Mouse (Mus musculus): ENCODE measurements around the gene Rem2. TPM values are rescaled to one million over a fixed set of nuclear protein-coding genes. Genes with fewer than 3 reads are reported as not detected.

Rem2 gene
- polyA plus RNA-seq, 3 experiments from 2014 or later: 0.50 to 0.58 (median 0.57) TPM

GRCm38 (mm10) chr14:54443712-54444618, 31.9 kb upstream of the Rem2 start:
- ATAC-seq: no peak

DNA sequence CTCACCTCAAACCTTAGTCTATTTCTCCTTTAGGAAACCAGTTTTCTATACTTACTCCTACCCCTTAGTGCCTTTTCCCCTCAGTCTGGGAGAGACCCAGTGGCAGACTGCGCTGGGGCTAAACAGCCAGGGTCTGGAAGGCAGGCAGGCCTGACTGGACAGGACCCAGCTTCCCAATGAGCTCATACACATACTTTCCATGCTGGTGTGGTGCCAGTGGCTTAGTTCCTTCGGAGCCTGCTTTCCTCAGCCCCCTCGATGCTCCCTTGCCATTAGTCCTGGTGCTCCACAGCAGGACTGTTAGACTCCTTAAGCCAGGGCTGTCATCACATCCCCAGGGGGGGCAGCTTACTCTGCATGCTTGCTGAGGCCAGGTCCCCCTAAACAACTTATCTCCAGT, 30.4 kb upstream of the Rem2 start:
- no peak for ATAC-seq

DNA sequence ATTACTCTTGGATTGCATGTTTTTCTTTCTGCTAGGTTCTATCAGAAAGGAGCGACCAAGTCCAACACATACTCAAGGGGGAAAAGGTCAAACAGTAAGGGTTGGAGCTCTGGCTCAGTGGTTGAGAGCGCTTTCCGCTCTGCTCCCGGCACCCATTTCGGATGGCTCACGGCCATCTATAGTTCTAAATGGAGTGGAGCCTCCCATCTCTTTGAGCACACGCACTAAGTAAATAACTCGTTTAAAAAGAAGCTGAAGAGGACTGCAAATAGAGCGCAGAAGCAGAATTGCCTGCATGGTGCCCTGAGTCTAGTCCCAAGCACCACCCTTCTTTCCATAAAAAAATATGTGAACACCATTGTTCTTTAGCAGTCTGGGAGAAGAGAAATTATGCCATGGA, 22.3 kb upstream of the Rem2 start:
- ATAC-seq: no peak

DNA sequence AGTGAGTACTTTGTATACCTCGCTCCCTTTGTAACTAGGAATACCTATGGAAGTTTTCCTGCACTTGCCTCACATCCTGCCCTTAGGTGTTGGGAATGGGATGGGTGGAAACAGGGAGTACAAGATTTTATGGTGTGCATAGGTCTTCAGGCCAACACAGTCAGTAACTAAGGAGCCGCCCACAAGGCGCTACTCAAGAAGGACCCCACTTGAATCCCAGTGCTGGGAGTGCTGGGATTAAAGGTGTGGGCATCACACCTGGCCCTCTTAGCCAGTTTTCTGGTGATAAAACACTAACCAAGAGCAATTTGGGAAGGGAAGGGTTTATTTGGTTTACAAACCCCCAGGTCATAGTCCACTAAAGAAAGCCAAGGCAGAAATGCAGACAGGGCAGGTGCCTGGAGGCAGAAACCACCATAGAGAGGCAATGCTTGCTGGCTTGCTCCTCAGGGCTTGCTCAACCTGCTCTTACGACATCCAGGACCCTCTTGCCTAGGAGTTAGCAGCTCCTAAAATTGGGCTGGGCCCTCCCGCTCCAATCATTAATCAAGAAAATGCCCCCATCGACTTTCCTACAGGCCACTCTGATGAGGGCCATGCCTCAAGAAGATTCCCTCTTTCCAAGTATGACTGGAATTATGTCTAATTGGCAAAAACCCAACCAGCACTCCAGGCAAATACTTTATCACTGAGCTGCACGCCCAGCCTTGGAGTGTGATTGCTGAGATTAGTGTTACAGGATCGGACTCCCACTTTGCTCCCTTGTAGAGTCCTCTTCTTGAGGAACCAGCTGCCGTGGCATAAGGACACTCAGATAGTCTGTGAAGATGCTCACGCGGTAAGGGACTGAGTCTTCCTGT, 21.0 kb upstream of the Rem2 start:
- no peak for ATAC-seq

GRCm38 (mm10) chr14:54457907-54458569, 17.9 kb upstream of the Rem2 start:
- ATAC-seq: no peak

- no peak for ATAC-seq
Observed at GRCm38 (mm10) chr14:54462146-54462545, 13.8 kb upstream of the Rem2 start.

GRCm38 (mm10) chr14:54463108-54463958, 12.6 kb upstream of the Rem2 start:
- ATAC-seq: peak; percentile 56

GRCm38 (mm10) chr14:54463959-54464292, 12.0 kb upstream of the Rem2 start, which contains the start of gene Lrp10:
Lrp10 (plus strand) TSS chr14:54464137.
- ATAC-seq: peak; percentile 73

- ATAC-seq: peak; percentile 60
Observed at GRCm38 (mm10) chr14:54464293-54465005, 11.5 kb upstream of the Rem2 start.

DNA sequence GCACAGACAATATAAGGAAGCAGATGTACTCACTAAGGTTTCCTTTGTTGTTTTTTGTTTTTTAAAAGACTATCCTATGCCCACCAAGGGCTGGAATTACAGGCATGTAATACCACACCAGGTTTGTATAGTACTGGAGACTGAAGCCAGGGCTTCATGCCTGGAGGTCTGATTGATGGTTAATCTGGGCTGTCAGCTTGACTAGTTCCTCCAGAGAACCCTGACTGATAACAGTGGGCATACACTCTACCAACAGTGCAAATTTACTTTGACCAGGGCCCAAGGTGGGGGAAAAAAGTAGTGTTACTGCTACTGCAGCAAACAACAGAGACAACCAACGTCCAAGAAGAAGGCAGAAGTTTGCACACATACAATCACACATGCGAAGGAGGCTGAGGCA, 4.4 kb upstream of the Rem2 start:
- ATAC-seq: no peak

- ATAC-seq: no peak
Observed at GRCm38 (mm10) chr14:54472671-54473070, 3.2 kb upstream of the Rem2 start.

GRCm38 (mm10) chr14:54474744-54475143, 1.2 kb upstream of the Rem2 start:
- no peak for ATAC-seq

- ATAC-seq: no peak
Observed at GRCm38 (mm10) chr14:54477172-54477909, 1.4 kb downstream of the Rem2 start.

DNA sequence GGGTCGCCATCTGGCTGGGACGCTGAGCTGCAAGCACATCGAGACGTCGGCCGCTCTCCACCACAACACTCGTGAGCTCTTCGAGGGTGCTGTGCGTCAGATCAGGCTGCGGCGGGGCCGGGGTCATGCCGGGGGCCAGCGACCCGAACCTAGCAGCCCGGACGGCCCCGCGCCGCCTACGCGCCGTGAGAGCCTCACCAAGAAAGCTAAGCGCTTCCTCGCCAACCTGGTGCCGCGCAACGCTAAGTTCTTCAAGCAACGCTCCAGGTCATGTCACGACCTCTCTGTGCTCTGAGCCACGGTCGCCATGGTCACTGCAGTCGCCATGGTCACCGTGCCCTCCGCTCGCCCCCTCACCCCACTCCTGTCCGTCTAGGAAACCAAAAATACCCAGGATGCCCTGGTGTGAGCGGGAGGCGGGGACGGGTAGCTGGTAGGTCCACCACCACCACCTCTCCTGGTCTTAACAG, 3.6 kb downstream of the Rem2 start:
- peak; percentile 54 for ATAC-seq

DNA sequence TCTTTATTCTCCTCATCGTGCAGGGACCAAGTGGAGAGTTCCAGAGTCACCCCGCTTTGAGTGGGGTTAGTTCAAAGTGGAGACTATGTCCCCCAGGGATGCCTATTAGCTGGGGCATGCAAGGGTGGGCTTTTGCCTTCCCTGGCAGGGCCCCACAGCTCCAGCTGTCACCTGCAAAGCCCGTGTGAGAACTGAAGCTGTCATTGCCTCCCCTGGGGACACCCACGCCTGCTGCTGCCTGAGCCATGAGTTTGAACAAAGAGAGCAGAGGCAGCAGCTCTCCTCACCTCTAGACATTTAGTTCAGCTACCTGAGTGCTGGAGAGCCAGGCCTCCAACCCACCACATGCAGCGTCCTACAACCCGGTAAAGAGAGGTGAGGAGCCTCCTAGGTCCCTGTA, 4.8 kb downstream of the Rem2 start:
- peak; percentile 3 for ATAC-seq

GRCm38 (mm10) chr14:54481402-54481801, 5.5 kb downstream of the Rem2 start:
- peak; percentile 84 for ATAC-seq

- ATAC-seq: no peak
Observed at GRCm38 (mm10) chr14:54482498-54482897, 6.6 kb downstream of the Rem2 start.

DNA sequence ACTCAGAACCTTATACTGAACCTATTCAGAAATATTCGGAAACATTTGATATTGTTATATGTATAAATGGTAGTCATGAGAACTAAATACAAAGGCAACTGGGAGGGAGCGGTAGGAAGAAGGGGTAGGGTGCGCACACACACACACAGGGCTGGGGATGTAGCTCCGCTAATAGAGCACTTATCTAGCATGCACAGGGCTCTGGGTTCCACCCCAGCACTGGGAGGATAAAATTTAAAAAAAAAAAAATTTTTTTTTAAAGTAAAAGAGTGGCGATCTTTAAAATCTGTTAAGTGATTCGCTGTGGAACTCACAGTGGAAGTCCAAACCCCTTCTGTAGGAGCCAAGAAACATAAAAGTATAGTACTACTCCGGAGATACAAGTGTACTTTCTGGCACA, 10.0 kb downstream of the Rem2 start:
- no peak for ATAC-seq

DNA sequence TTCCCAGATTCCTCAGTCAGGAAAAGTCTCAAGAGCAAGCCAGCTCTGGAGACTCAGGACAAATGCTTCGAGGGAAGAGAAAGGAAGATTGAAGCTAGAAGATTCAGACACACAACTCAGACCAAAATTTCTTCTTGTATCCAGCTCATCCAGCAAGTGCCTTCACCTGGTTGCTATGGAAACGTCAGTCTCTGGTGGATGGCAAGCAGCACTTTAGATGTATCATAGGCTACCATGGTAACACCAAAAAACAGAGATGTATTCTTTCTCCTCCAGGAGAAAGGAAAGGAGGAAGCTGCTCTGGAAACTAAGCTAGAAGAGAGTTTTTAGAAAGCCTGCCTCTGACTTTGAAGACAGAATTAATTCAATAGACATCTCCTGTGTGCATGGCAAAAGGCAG, 11.8 kb downstream of the Rem2 start:
- no peak for ATAC-seq

GRCm38 (mm10) chr14:54488350-54488749, 12.4 kb downstream of the Rem2 start:
- no peak for ATAC-seq
